Mouse (Mus musculus) cerebral cortex, adult 2 months (tissue): ENCODE measurements around the gene Cd81.

ENCODE experiments used
- WGBS: fragments of 180-500 bp; shearing (Covaris S2); methylation state at CpG from one replicate; pipeline ENCODE4 v1.1.7; 2018; 5-methylcytosine and 5-hydroxymethylcytosine counted together

Gene Cd81

DNA sequence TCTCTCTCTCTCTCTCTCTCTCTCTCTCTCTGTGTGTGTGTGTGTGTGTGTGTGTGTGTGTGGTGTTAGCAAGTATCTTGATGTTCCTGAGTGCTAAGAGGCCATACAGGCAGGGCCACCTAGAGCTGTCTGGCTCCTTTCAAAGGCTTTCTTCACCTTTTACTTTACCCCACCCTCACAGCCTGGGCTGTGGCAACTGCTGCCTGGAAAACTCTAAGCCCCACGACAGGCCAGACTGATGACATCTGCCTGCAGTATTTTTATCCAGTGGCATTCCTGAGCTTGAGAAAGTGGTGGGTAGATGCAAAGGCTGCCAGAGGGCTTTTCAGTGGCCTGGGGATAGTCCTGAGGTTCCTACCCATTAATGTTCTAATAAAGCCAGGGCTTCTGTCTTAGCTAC, 59.9 kb downstream of the Cd81 start:
- WGBS: 17% methylated on average over 1 of the region's 1 CpGs

GRCm38 (mm10) chr7:143116521-143116920, 64.0 kb downstream of the Cd81 start:
- WGBS: 73% methylated on average over 5 of the region's 5 CpGs
